Mouse (Mus musculus) colon, adult 2 months (tissue): ENCODE data around the gene Sec22b. TPM values are rescaled to one million over a fixed set of nuclear protein-coding genes. Genes with fewer than 3 reads are reported as not detected.

Experiments
- polyA plus RNA-seq: library from polyadenylated mRNA; depleted of rRNA; stranded (reverse); fragments of >200 nt; gene quantifications from 2 replicates; pipeline ENCODE4 v1.2.3, GENCODE M21; 2012; rRNA removed

Gene Sec22b
- 27.5 and 35.6 TPM in 2 replicates for polyA plus RNA-seq

GRCm38 (mm10) chr3:97900516-97901490 is at the start of gene Sec22b:
TSS of gene Sec22b (plus strand) at chr3:97901190.

GRCm38 (mm10) chr3:97888168-97888901 is 12.7 kb upstream of the Sec22b start, which contains the start of gene Pde4dip:
TSS of gene Pde4dip (minus strand) at chr3:97888707.

Other genes starting within 250 kb of the Sec22b start
- 4.3 and 4.6 TPM in 2 replicates for gene Prkab2, start 243.0 kb upstream of the Sec22b start, polyA plus RNA-seq
- not detected in 2 replicates for gene Gm17651, start 226.5 kb upstream of the Sec22b start, polyA plus RNA-seq
- 18.0 and 19.8 TPM in 2 replicates for gene Pde4dip, start 12.5 kb upstream of the Sec22b start, polyA plus RNA-seq
- 11.3 and 11.5 TPM in 2 replicates for gene Notch2, start 112.3 kb downstream of the Sec22b start, polyA plus RNA-seq